Mouse (Mus musculus) embryonic fibroblast, embryonic 13.5 days (primary cell): Measurements from ENCODE around the gene Kif1b. TPM values are rescaled to one million over a fixed set of nuclear protein-coding genes. Genes with fewer than 3 reads are reported as not detected.

Source experiments
- H3K27ac ChIP-seq: 2 replicates; pipeline ENCODE4 v1.5.1; 2012; ENCODE audit warnings: low read length, control low read depth, inconsistent platforms; ENCODE audit not compliant: insufficient read depth
- H3K4me1 ChIP-seq: 2 replicates; pipeline ENCODE4 v1.6.1; 2011; ENCODE audit warnings: low read length; ENCODE audit not compliant: control insufficient read depth, insufficient read depth
- H3K4me3 ChIP-seq: 2 replicates; pipeline ENCODE4 v1.5.1; 2011; ENCODE audit warnings: mild to moderate bottlenecking, control low read depth, low read length; ENCODE audit not compliant: insufficient read depth
- CTCF ChIP-seq: IDR thresholded peaks from 2 replicates; pipeline ENCODE4 v1.5.1; 2011; ENCODE audit warnings: mild to moderate bottlenecking, control low read depth, low read length, moderate library complexity, borderline replicate concordance; ENCODE audit not compliant: insufficient read depth
- POLR2A ChIP-seq: IDR thresholded peaks from 2 replicates; pipeline ENCODE4 v1.6.1; 2011; ENCODE audit warnings: low read depth, mild to moderate bottlenecking, control low read depth, low read length, moderate library complexity
- polyA plus RNA-seq: library from polyadenylated mRNA; stranded (reverse); fragments of >200 nt; gene quantifications from 2 replicates; pipeline ENCODE4 v1.2.4, GENCODE M21; 2011; ENCODE audit warnings: low read depth; ENCODE audit not compliant: missing spikeins, insufficient read length

Kif1b gene
- polyA plus RNA-seq, 1 experiment: 79.8 TPM

DNA sequence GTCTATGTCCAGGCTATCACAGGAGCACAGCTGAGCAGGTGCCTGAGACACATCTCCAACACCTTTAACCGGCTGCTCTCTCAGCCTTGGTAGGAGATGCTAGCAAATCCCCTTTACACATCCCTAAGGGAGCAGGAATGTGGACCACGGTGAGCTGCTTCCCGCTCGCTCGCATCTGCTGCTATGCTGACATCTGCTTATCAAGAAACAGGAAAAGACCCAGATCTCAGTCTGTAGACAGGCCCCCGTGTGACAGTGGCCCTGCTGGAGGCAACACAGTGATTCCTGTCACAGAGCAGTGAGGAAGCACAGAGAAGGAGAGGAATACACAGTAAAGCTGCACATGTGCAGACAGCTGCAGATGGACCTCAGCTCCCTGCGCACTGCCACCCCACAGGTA lies 28.8 kb upstream of the Kif1b start:
- Histone ChIP-seq H3K4me1 (no peaks in the 10 kb centered on the region), H3K4me3 (no peak overlapping the region), H3K27ac (no peak overlapping the region)
- TF ChIP-seq CTCF (no peak), POLR2A (no peak)

DNA sequence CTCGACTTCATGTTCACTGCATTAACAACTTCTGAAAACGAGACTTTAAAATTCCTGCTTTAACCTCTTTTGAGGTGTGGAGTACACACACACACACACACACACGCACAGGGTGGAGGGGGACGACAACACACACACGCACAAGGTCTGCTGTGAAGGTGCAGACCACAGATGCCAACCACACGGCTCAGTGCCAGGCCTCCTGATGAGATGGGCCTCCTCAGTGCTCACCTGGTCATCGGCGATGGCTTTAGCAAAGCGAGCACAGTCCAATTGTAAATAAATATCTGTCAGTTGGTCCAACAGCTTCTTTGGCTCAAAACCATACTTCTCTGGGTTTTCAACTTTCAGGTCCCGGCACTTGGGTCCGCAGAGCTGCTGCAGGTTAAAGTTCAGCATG lies 27.4 kb upstream of the Kif1b start:
- Histone ChIP-seq H3K27ac (no peak overlapping the region), H3K4me1 (no peaks in the 10 kb centered on the region), H3K4me3 (no peak overlapping the region)
- TF ChIP-seq POLR2A (no peak), CTCF (no peak)

DNA sequence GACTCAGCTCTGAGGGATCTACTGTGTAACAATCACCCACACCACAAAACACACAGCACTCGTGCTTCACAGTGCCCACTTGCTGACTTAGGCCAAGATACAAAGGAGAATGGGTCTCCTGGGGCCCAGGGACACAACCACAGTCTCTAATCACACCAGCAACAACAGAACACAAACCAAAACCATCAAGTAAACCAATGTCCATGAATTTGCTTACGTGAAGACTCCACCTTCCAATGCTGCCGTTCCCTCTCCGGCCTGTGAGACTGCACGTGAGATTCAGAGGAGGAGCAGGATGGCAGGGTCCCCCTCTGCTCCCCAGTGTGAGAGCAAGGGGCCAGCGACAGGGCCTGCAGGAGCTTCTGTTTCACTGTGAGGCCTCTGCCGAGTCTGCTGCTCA lies 25.2 kb upstream of the Kif1b start:
- Histone ChIP-seq H3K27ac (no peak overlapping the region), H3K4me1 (no peaks in the 10 kb centered on the region), H3K4me3 (no peak overlapping the region)
- TF ChIP-seq POLR2A (no peak), CTCF (no peak)

DNA sequence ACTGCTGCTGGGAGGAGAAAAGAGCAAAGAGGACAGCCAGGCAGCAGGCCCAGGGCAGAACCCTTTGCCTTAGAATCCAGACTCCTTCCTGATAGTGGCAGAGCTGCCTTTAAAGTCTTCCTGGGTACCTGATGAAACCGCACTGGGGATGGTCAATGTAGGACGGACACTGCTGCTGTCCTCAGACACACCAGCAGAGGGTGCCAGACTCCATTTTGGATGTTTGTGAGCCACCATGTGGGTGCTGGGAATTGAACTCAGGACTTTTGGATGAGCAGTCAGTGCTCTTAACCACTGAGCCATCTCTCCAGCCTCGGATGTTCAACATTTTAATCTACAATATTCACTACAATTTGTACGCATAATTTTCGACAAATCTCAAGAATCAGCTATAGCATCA lies 23.0 kb upstream of the Kif1b start:
- Histone ChIP-seq H3K27ac (no peak overlapping the region), H3K4me3 (no peak overlapping the region)
- TF ChIP-seq CTCF (peak; percentile 28; the same call in 1 of the 2 replicates), POLR2A (no peak)

DNA sequence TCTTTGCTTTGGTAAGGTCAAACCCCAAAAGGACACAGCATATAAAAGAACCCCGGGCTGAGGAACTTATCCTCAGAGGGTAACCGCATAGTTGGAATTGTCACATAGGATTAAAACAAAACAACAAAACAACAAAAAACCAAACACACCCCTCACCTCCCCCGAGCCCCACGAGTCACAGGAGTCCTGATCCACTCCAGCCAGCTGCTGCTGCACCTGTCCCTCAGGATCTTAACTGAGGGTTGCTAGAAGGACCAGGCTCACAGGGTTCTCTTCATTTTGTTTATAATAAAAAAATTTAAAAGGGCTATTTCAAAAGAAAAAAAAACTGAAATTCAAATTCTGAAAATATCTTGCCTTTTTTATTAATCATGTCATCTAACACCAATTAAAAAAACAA lies 21.2 kb upstream of the Kif1b start:
- no peaks in the 10 kb centered on the region for H3K4me1 ChIP-seq
- H3K27ac ChIP-seq: no peak overlapping the region
- no peak overlapping the region for H3K4me3 ChIP-seq
- TF ChIP-seq CTCF (no peak), POLR2A (no peak)

More for the DNA sequence above, 23.0 kb upstream of the Kif1b start:
- H3K4me1 ChIP-seq: no peaks in the 10 kb centered on the region

DNA sequence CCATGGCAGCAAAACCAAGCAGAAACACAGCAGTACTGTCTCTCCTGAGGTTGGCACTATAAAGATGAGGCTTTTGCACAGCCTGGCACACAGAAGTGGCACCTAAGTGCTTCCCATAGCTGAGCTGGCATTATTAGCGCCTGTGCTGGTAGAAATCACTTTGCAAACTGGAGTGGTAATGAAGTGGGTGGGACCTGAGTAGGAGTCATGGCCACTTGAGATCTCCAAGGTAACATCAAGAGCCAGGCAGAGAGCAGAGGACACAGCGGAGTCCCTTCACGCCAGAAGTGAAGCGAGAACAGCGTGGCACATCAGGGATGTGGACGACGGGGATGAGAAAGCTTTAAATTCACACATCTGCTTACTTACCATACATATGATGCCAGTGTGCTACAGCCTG lies 19.8 kb upstream of the Kif1b start:
- H3K27ac ChIP-seq: no peak overlapping the region
- TF ChIP-seq POLR2A (no peak), CTCF (no peak)
- no peak overlapping the region for H3K4me3 ChIP-seq
- H3K4me1 ChIP-seq: no peaks in the 10 kb centered on the region

DNA sequence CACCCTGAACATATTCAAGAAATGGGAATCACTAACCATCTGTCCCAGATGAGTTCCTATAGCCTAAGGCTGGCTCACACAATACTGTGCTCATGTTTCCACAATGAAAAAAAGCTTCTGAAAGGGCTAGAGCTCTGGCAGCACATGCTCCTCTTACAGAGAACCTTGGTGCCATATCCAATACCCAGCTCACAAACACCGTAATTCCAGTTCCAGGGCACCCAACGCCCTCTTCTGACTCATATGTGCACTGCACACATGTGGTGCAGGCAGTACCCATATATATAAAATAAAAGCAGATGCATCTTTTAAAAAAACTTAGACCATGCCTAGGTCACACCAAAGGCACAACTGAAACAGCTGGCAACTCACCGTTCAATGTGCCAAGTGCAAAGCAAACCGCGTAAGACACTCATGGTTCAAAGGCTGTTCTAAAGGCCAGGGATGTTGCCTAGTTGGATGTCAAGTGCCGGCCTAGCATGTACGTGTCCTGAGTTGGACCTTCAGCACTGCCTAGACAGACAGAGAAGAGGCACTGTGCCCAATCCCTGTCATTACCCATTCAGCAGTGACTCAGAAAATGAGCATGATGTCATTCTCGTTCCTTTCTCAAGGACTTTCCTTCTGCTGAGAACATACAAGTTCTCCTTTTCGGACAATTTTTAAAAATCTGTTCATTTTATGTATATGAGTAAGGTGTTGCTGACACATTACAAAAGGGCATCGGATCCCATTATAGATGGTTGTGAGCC lies 18.1 kb upstream of the Kif1b start:
- no peak overlapping the region for H3K27ac ChIP-seq
- no peak overlapping the region for H3K4me3 ChIP-seq
- TF ChIP-seq POLR2A (no peak), CTCF (no peak)
- H3K4me1 ChIP-seq: no peaks in the 10 kb centered on the region

DNA sequence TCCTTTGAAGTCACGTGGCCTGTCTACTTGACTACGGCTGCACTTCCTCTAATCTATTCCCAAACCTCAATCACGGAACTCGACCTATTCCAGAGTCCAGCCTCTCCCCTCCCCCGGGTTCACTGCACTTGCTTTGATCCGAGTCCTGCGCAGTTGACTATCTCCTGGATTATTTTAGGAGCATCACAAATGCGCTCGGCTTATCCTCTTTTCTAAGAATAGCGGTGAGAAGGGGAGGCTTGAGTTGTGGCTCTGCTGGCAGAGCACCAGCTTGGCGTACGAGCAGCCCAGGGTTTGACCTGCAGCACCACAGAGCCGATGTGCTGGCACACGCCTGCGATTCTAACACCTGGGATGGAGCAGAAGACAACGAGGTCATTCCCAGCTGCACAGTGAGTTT lies 16.2 kb upstream of the Kif1b start:
- TF ChIP-seq CTCF: no peak
- TF ChIP-seq POLR2A: no peak
- H3K27ac ChIP-seq: no peak overlapping the region
- H3K4me1 ChIP-seq: no peaks in the 10 kb centered on the region
- no peak overlapping the region for H3K4me3 ChIP-seq

DNA sequence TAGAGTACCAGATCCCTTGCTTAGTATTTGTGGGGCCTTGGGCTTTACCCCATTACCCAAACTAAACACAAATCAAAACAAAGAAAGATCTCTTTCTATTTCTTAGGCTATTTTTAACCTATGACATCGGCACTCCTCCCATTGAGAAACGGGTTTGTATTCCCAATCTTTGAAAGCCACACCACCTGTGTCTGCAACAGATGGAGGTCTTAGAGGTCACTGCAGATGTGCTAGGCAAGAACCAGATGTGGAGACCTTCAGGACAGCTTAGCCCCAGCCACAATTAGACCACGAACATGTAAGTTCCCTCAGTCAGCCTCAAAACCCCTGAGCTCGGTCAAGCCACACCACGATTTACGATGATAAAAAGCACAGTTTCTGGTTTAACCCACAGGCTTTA lies 15.2 kb upstream of the Kif1b start:
- H3K4me1 ChIP-seq: no peaks in the 10 kb centered on the region
- no peak for TF ChIP-seq CTCF
- TF ChIP-seq POLR2A: no peak
- H3K27ac ChIP-seq: no peak overlapping the region
- no peak overlapping the region for H3K4me3 ChIP-seq

DNA sequence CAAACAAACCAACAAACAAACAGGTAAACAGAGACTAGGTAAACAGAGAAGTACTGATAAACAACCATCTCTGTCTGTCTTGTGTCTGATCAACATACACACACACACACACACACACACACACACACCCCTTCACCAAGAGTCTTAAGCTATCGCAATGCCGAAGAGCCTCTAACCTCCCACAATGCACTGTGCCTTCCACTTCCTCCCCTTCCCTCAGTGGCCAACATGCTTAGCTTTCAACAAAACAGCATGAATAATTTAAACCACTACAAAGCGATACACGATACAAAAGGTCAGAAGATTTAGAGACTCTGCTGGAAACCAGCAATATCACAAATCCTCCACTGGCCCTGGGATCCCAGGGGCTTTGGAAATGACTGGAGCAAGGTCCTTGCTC lies 14.8 kb upstream of the Kif1b start:
- TF ChIP-seq POLR2A (no peak), CTCF (no peak)
- H3K27ac ChIP-seq: no peak overlapping the region
- H3K4me3 ChIP-seq: no peak overlapping the region
- H3K4me1 ChIP-seq: no peaks in the 10 kb centered on the region
